Mouse (Mus musculus): ENCODE results near the gene Naf1. TPM values are rescaled to one million over a fixed set of nuclear protein-coding genes. Genes with fewer than 3 reads are reported as not detected.

Gene Naf1
- polyA plus RNA-seq (2017; shearing (Covaris generic)) = 1 to 10 TPM; 1.1 to 2.2 TPM

DNA sequence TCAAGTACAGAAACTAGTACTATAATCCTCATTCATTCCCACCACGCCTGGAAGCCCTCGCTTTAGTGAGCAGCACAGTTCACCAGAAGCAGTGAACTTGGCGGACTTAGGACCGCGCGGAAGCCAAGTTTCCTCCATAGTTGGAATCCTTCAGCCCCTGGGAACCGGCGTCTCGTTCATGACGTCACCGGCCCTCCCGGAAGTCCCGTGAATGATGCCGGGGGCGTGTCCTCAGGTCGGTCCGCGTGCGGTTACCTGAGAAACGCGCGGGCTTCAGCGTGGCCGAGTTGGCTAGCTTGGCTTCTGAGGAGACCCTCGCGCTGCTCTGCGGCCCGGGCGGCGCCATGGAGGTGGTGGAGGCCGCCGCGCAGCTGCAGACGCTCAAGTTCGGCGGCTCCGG, at the start of gene Naf1:
Gene Naf1 (plus strand): TSS at position 195 of the 400 bp plus-strand sequence.
- ATAC-seq = peak; percentile 96

DNA sequence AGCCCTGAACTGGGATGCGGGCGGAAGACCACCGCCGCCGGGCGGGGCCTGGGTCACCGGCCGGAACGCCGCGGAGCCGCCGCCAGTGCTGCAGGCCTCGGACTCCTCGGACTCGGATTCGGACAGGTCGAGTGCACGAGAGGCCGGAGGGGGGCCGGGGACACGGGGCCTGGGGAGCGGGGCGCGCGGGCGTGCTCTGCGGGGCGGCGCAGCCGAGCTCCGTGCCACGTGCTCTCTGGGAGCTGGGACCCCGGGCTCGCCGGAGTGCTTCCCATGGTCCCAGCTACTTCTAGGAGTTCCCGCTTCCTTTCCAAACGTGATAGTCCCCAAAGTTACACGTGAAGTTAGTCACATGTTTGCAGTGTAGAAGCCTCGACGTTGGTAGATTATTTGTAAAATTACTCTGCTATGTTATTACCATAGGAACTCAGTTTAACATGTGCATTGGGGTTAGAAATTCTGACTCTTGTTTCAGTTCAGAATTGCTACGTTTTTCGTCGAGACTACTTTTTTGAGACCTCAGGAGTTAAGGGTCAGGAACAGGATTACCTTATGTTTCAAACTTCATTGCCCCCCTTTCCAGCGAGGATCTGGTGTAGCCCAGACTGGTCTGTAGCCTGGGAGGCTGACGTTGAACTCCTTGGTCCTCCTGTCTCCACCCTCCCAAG, 1.0 kb downstream of the Naf1 start:
- ATAC-seq = peak; percentile 25

DNA sequence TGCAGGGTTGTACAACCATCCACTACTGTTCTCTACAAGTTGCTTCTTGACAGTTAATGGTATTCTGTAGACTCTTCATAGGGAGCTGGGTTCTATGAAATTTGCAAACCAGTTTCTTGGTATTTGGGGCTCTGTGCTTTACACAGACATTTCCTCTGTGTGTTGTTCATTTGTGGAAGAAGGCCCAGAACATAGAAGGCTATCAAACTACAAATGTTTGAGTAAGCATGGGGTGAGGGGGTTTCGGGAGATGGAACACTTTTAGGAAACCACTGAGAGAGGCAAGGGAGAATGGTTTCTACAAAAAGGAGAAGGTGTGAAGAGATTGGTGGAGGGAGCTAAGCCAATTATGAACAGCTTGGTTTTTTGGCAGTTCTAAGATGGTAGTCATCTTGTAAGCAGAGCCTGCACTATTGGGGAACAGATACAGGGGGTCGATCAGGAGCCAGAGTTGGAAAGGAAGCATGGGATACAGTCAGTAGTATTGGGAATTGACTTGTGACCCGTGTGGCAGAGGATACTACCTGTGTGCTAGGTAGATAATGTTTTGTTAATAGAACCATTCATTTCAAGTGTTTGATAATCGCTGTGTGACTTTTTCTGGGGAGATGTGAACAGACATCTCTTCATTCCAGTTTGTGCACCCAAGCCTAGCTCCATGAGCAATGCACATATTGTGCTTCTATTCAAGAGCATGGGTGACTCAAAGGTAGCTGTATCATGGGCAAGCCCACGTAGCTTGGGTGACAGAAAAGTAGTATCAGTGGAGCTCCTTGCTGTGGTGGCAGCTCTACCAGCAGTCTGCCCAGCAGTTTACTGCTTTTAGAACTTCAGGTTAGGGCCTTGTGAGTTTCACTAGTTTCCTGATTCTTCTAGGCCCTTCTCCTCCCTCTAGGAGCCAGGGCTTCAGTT, 1.8 kb downstream of the Naf1 start:
- ATAC-seq = no peak

DNA sequence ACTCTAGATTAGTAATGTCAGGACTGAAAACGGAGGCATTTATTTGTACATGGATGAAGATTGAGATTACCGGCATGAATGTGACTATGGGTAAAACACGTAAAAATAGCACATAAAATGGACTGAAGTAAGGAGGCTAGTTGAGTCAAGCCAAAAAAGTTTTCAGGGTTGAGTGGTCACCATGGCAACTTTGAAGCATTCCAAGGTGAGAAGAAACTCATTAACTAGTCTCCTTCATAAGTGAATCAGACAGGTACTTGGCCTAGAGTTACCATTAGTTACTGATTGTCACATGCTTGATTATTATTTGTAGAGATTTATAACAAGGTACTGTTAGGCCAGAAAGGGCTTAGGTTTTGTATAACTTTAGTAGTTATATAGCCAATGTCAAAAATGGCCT, 3.7 kb downstream of the Naf1 start:
- no peak for ATAC-seq

DNA sequence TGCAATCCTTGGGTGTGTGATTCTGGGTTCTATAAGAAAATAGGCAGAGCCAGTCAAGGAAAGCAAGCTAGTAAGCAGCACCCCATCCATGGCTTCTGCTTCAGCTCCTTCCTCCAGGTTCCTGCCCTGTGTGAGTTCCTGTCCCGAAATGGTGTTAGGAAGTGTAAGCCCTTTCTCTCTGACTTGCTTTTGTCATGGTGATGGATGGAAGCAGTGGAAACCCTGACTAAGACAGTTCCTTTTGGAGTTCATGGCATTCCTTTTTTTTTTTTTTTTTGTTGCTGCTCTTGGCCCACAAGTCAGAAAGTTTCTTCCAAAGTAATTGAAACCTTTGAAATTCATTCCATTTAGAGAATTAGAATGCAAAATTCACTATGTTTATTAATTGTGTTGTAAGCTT, 5.1 kb downstream of the Naf1 start:
- no peak for ATAC-seq

DNA sequence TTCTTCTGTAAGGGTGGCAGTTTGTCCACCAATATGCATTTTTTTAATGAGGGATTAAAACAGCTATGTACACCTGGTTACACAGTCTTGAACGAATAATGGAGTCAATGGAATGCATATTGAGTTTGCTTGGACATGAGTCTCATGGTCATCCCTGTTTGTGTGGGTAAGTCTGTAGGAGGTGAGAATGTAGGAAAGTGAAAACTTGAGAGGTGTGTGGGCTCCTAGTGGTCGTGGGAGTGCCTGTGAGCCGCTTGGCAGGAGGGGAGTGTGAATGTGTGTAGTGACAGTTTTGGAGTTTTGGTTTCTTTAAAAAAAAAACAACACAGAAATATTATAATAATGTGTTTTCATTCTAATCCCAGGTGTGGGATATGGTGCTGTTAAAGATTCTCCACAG, 7.7 kb downstream of the Naf1 start:
- ATAC-seq = no peak

DNA sequence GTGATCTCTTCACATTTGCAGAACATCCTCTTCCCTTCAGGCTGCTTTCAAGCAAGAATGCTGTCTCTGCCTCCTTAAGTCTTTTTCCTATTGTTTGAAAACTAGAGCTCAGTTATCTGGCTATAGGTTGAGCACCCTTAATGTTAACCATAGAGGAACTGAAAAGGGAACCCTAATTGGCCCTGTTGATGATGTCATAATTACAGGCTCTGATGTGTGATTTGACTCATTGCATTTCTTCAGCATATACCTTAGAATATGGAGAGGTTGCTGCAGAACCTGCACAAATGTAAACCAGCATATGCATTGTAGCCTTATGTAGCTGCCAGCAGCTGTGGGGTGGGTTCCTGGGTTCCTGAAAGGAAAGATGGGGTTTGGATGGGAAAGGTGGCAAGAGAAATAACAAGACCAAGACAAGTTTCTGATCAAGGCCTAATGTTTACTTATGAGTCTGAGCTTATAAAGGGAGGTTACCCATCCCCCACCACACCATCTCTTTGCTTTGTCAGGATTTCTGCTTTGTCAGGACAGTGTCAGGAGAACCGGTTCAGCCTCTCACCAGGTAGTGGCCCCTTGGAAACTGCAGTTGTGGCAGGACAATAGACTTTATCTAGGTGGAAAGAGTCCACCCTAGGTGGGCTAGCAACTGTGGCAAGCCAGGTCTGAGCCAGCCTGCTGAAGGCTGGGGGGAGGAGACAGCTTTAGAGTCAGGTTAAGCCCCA, 9.4 kb downstream of the Naf1 start:
- no peak for ATAC-seq

DNA sequence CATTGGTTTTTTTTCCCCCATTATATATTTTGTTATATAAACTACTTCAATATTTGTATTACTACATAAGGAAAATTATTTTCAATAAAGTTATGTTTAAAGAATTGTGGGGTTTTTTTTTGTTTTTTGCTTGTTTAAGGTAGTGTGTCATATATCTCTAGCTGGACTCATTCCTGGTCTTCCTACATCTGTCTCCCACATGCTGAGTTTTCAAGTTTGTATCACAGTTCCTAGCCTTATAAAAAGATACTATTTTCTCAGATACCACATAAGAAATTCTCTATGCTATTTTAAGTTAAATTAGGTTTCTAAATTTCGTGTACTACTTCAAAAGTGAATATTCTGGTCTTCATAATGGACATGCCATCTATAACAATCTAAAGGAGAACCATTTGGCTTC, 23.8 kb downstream of the Naf1 start:
- no peak for ATAC-seq

DNA sequence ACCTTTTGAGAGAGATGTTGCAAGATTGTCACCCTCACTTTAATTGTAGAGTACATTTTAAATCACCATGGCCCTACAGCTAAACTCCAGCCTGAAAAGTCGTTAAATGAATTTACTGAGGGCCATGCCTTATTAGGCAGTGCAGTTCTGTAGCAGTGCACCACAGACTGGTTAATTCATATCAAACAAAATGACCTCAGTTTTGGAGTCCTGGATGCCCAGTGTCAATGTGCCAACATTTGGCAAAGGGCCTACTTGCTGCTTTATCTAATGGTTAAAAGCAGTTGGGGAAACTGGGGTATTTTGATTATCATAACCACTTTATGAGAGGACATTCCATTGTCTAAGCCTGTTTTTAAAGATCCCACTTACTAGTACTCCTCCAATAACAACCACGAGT, 31.9 kb downstream of the Naf1 start:
- ATAC-seq = no peak

DNA sequence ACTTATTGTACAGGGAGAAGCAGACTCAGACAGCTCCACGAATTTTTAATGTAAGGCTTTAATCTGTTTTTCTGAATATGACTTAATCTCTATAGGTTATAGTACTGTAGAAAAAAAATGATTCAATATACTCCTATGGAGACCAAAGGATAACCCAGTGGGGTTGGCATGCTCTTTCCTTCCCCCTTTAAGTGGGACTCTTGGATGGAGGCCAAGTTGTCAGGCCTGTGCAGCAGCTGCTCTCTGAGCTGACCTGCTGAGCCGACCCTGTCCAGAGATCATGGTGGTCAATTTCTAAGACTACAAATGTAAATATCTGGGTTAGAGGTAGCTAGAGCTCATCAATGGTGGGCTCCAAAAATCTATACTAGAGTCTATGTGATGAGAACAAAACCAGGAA, 45.0 kb downstream of the Naf1 start:
- no peak for ATAC-seq

DNA sequence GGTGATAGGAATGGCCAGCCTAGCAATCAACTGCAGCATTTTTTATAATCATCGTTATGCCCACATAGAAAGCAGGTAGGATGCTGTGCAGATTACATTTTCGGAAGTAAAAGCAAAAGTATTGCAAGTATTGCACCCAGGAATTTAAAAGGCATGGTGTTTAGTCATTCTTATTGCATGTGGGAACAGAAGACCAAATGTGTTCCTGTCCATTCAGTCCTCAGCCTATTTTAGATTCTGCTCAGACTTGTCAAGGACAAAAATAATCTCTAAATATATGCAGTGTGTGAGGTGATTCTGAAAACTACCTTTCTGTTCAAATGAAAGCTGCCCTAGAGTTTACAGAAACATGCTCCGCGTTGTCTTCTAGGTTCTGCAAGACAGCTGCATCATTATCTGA, 45.5 kb downstream of the Naf1 start:
- no peak for ATAC-seq

DNA sequence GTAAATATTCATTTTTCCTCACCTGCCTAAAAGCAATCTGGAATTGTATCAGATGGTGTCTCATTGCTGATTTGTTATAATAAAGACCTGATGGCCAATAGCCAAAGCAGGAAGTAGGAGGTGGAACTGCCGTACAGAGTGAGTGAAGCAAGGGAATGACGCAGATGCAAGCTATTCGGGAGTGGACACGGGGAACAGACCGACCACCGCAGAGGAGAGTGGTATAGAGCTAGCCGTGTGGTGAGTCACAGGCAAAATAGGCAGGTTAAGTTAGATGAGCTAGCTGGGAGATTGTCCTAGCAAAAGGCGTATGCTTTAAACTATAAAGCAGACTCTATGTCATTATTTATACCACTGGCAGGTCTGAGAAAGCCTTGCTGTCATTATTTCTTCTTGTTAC, 46.1 kb downstream of the Naf1 start:
- ATAC-seq = no peak

DNA sequence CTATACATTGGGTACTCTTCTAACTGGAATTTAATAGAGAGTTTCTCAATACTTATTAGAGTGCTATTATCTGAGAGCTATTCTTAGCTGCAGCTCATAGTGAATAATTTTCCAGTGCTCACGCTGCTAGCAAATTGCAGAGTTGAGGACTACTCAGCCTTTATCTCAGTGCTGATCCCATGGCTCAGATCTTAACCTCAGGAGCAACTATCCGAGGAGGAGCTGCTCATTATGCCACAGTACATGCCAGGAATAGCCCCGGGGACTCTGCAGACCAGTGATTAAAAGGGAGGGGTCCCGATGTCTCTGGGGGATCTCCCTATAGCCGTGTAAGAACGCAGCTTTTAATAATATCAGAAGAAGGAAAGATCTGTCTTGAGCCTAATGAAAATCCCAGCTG, 50.7 kb downstream of the Naf1 start:
- ATAC-seq = no peak

DNA sequence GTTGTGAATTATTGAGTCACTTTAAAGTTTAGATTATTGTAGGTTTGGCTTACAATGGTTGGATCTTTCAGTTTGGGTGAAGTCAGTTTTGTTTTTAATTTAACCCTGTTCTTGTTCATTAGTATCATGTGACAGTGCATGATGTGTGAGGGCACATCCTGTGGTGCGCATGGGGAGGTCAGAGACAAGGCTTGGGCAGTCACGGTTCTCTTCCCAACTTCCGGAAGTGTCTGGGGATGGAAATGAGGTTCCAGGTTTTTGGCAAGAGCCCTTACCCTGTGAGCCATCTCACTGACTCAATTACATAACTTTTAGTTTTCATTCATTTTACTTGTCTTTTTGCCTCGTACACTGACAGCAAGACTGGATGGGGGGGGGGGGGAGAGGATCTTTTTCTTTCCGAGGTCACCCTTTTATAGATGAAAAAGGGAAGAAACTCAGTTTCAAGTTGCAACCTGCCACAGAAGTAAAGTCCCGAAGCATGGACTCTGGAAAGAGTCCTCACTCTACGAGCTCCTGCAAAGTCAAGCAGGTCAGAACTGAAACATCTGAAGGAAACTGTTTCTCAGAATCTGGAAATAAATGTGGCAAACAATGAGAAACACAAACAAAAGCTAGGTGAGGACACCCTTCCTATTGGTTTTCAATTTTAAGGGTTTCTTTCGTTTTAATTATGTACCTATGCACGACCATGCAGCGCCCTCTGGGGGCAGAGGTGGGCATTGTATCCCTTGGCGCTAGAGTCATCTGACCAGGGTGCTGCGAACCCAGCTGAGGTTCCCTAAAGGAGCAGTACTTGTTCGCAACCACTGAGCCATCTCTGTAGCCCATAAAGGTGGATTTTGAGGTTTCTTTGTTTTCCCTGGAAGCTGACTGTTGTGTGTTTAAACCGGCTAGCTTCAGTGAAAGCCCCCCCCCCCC, 53.9 kb downstream of the Naf1 start:
- ATAC-seq = peak; percentile 80

DNA sequence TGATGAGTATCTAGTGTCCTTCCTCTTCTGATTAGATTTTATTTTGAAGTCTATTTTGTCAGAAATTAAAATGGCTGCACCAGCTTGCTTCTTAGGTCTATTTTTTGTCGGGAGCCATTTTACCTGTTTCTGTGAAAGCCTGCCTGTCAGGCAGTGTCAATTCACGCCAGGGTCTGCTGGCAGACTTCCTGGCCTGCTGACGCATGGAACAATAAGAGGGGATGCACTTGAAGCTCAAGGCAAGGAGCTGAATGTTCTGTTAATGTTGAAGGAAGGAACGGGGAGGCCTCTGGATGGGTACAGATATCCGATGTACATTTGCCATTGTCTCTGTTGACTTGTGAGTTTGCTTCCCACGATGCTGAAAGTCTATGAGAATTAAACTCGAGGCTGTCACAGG, 56.0 kb downstream of the Naf1 start:
- ATAC-seq = no peak

DNA sequence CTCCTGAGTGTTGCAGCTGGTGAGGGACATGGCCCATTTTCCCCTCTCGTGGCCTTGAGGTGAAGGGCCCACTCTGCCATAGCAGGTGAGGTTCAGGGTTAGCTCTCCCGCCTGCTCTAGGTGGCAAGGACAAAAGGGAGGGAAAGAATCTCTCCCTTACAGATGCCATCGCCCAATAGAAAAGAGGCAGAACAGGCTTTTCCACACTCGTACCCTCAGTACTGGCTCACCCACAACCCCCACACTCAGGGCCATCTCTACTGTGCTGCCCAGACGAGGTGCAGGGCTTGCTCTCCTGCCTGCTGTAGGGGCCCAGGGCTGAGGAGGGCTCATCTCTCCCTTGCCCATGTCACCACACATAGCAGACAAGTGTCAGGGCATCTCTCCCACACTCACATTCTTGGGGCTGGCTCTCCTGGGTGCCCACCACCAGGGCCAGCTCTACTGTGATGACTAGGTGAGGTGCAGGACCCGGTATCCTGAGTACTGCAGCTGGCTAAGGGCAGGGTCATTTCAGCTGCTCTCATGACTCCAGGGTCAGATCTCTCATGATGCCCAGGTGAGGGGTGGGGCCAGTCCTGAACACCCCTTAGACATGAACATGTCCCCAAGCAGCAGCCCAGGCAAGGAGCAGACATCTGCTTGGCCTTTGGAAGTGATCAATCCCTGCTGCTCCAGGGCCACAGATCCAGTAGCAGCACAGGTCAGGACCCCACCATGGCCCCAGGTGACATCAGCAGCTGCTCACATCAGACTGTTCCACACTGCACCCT, 57.9 kb downstream of the Naf1 start:
- ATAC-seq = no peak

DNA sequence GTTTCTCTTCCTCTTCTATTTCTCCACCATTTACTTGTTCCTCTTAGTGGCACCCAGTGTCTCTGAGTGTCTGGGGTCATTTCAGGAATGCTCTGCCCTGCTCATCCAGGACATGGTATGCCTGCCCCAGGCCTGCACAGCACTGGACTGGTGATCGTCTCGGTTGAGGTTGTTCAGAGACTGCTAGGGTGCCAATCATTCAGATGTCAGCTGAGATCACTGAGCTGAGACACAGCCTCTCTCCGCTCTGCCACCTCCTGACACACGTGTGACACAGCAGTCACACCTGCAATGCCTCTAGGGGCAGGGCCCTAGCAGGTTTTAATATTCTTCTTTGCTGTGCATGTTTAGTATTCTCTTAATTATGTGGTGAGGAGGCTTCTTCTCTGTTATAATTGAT, 58.5 kb downstream of the Naf1 start:
- ATAC-seq = no peak

DNA sequence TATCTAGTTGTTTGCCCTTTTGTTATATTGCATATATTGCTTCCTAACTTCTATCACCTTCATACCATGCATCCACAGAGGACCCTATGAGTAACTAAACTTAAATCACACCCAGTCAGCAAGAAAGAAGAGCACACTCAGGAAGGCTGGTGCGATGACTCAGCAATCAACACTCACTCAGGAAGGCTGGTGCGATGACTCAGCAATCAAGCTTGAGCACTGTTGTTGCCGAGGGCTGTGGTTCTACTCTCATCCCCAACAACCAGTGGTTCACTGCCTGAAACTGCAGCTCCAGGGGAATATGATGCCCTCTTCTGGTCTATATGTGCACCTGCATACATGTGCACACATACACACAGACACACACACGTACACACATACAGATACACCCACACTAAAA, 73.7 kb downstream of the Naf1 start:
- ATAC-seq = no peak

DNA sequence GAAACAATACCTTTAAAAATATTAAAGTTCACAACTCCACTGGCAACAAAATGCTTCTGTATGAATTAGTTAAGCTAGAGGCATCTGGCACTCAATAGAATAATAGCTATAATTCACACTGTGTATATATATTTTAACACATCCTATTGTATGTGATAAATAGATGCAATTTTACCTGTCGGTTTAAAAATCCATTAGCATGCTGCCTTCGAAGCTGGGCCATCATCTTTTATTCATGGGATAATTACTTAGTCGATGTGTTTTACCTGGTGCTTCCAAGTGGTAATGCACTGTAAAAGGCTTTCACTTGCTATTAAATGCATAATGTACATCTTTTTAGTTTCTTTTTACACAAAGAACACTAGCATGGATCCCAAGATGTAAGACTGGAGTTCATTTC, 76.2 kb downstream of the Naf1 start:
- ATAC-seq = no peak
